Mouse (Mus musculus): ENCODE measurements around the gene Krt25. TPM values are rescaled to one million over a fixed set of nuclear protein-coding genes. Genes with fewer than 3 reads are reported as not detected.

Gene Krt25
- polyA plus RNA-seq, 1 experiment from 2014 or later, result not detected

DNA sequence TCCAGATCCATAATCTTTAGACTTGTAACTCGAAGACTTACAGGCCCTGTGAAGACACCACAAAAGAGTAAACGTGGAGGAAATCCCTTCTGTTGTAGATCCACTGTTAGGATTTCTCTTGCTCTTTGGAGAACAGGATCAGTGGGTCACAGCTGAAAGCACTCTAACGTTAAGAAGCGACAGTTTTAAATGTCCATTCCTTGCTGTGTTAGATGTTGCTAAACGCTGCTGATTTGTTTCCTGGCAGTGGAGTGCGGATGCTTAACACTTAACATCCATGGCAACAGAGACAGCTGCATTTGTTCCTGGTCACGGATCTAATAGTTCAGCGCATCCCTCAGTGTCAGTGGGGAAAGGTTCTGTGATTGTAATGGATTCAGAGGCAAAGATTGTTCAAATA, 6.2 kb downstream of the Krt25 start:
- H3K36me3 ChIP-seq, result no peaks in the 10 kb centered on the region
- H3K27ac ChIP-seq, result no peak overlapping the region
- WGBS, result 46% methylated on average over 8 of the region's 8 CpGs
- no peak overlapping the region for H3K4me3 ChIP-seq (replicated peaks)
- no peak overlapping the region for H3K4me2 ChIP-seq (replicated peaks)
- no peak overlapping the region for H3K9ac ChIP-seq
- ATAC-seq, result no peak
- H3K27me3 ChIP-seq (replicated peaks), result no peaks in the 10 kb centered on the region
- no peaks in the 10 kb centered on the region for H3K9me3 ChIP-seq
- no peaks in the 10 kb centered on the region; the same call in 1 of the 2 replicates for H3K4me1 ChIP-seq (replicated peaks)

DNA sequence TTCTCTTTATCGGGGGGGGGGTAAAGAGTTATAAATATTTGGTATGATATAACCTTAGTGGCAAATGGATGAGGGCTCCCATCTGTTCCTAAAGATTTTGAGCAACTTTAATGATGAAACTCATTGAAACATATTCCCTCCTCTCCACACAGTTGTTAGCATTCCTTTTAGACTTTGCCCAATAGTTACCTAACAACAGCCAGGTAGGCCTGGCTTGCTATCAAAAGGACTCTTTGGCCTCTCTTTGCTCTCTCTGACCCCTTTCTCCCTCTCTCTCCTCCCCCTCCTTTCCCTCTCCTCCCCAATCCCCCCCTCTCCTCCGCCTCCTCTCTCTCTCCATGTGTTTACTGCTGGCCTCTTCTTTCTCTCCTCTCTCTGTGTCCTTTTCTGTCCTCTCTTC, 8.2 kb downstream of the Krt25 start:
- Histone ChIP-seq H3K27ac (no peak overlapping the region), H3K4me3 (replicated peaks) (no peak overlapping the region), H3K4me1 (replicated peaks) (no peaks in the 10 kb centered on the region; the same call in 1 of the 2 replicates), H3K36me3 (no peaks in the 10 kb centered on the region), H3K4me2 (replicated peaks) (no peak overlapping the region), H3K9me3 (no peaks in the 10 kb centered on the region), H3K9ac (no peak overlapping the region), H3K27me3 (replicated peaks) (no peaks in the 10 kb centered on the region)
- ATAC-seq, result no peak
- 72% methylated on average over 2 of the region's 2 CpGs for WGBS

DNA sequence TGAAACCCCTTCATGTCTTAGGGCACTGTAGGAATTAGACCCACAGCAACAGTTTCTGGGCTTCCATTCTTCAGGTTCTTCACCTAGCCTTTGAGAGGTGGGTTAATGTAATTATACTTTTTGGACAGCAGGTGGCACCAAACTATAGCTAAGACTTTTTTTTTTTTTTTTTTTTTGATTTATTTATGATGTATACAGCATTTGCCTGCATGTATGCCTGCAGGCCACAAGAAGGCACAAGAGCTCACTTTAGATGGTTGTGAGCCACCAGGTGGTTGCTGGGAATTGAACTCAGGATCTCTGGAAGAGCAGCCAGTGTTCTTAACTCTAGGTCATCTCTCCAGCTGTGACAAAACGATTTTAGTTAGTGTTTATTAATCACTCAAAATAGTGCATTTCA, 11.9 kb downstream of the Krt25 start:
- ATAC-seq, result no peak
- Histone ChIP-seq H3K4me3 (replicated peaks) (no peak overlapping the region), H3K4me1 (replicated peaks) (no peaks in the 10 kb centered on the region), H3K27me3 (replicated peaks) (no peaks in the 10 kb centered on the region), H3K36me3 (no peaks in the 10 kb centered on the region), H3K27ac (no peak overlapping the region), H3K4me2 (replicated peaks) (no peak overlapping the region), H3K9ac (no peak overlapping the region), H3K9me3 (no peaks in the 10 kb centered on the region)
- WGBS, result 89% methylated on average over 1 of the region's 1 CpGs

DNA sequence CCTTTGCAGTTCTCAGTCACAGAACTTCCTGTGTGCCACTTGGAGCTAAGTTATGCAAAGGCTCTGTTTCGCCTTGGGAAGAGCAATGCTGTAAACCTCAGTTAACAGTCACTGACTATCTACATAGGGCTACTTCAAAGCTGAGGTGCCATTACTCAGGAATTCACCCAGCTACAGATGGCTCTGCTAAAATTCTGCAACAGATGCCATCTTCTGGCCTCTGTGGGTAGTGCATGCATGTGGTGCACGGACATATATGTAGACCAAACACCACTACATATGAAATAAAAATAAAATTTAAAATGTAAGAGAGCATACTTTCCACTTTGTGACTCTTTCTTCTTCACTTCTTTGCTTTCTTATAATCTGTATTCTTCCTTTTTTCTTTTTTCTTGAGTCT, 15.2 kb downstream of the Krt25 start:
- ATAC-seq, result no peak
- Histone ChIP-seq H3K27me3 (replicated peaks) (no peaks in the 10 kb centered on the region), H3K36me3 (no peaks in the 10 kb centered on the region), H3K9me3 (no peaks in the 10 kb centered on the region), H3K4me2 (replicated peaks) (no peak overlapping the region), H3K9ac (no peak overlapping the region), H3K27ac (no peak overlapping the region), H3K4me1 (replicated peaks) (no peaks in the 10 kb centered on the region), H3K4me3 (replicated peaks) (no peak overlapping the region)
- WGBS, result 38% methylated on average over 2 of the region's 2 CpGs

DNA sequence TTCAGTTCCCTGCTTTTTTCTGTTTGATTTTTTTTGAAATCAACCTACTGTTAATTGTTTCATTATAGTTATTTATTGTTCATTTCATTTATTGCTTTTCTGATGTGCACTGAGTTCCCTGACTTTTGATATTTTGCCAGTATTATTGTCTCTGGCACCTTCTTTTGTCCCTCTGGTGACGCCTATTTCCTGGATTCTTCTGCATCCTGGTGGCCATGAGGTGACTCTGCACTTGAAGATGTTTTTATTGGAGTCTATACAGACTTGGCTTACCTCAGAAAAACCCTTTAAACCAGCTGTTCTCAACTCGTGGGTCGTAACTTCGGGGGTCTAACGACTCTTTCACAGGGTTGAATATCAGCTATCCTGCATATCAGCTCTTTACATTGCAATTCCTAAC, 27.7 kb downstream of the Krt25 start:
- H3K4me1 ChIP-seq (replicated peaks), result no peaks in the 10 kb centered on the region
- H3K27me3 ChIP-seq (replicated peaks), result no peaks in the 10 kb centered on the region
- H3K9me3 ChIP-seq, result no peaks in the 10 kb centered on the region
- 44% methylated on average over 5 of the region's 5 CpGs for WGBS
- H3K9ac ChIP-seq, result no peak overlapping the region
- no peak for ATAC-seq
- no peak overlapping the region for H3K27ac ChIP-seq
- no peak overlapping the region for H3K4me3 ChIP-seq (replicated peaks)
- H3K4me2 ChIP-seq (replicated peaks), result no peak overlapping the region
- H3K36me3 ChIP-seq, result no peaks in the 10 kb centered on the region

DNA sequence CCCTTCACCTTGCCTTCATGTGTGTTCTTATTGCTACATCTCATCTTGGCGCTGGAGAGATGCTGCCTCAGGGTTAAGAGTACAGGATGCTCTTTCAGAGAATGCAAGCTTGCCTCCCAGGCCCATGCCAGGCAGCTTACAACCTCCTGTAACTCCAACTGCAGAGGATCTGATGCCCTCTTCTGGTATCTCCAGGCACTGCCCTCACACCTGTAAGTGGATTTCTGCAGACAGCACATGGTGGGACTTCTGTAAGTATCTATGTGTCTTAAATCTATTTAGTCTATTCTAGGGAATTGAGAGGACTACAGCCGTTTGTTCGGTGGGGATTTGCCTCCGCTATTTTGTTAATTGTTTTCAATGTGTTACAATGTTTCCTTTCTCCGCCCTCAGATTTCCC, 29.9 kb downstream of the Krt25 start:
- H3K9ac ChIP-seq, result no peak overlapping the region
- H3K27ac ChIP-seq, result no peak overlapping the region
- H3K27me3 ChIP-seq (replicated peaks), result no peaks in the 10 kb centered on the region
- ATAC-seq, result no peak
- H3K4me1 ChIP-seq (replicated peaks), result no peaks in the 10 kb centered on the region
- 61% methylated on average over 5 of the region's 5 CpGs for WGBS
- no peak overlapping the region for H3K4me3 ChIP-seq (replicated peaks)
- no peaks in the 10 kb centered on the region for H3K36me3 ChIP-seq
- H3K4me2 ChIP-seq (replicated peaks), result no peak overlapping the region
- H3K9me3 ChIP-seq, result no peaks in the 10 kb centered on the region

DNA sequence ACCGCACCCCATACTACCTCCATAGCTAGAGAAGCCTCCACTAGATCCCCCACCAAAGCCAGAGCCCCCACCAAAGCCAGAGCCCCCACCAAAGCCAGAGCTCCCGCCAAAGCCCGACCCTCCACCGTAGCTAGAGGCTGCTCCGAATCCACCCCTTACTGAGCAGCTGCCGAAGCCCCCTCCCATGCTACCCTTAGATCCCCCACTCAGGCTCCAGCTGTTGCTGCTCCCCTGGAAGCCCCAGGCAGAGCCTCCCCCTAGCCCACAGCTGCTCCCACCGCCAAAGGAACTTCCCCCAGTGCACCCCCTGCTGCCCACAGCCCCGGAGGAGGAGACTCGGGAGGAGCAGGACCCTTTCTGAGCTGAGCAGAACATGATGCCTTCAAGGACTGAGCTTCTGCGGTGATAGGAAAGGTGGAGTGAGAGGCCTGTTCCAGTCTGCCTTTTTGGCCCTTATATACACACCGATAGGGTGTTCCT, 37.9 kb downstream of the Krt25 start, which contains the start of gene Krt24:
Gene Krt24 (minus strand): TSS at position 430 of the 480 bp plus-strand sequence.
- Histone ChIP-seq H3K27ac (no peak within 1 kb of the TSS), H3K4me3 (replicated peaks) (no peak within 1 kb of the TSS), H3K36me3 (no peaks in the 10 kb centered on the region), H3K9ac (no peak within 1 kb of the TSS), H3K9me3 (no peaks in the 10 kb centered on the region), H3K4me2 (replicated peaks) (0 out of 2 replicates have a peak within 1 kb of the TSS, but pooled peaks have one; percentile 24), H3K27me3 (replicated peaks) (no peaks in the 10 kb centered on the region), H3K4me1 (replicated peaks) (0 out of 2 replicates have a peak, but pooled peaks cover 2% of the 10 kb centered on the region)
- WGBS, result 38% methylated on average over 11 of the region's 11 CpGs
- no peak for ATAC-seq

DNA sequence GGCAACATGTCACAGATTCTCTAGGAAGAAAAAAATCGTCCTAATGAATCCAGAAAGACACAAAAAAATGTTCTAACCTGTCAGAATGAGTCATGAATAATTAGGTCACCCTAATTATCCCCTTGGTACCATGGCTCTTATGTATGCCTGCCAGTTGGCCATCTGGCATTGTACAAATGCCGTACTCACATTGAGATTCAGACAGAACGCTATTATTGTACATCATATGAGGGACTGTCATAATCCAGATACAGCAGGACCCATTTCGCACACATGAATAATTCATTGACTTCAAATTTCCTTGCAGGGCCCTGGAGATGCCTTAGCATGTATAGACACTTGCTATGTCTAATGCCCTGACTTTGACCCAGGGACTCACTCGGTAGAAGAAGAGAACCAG, 38.7 kb downstream of the Krt25 start:
- H3K27me3 ChIP-seq (replicated peaks), result no peaks in the 10 kb centered on the region
- WGBS, result 82% methylated on average over 5 of the region's 5 CpGs

DNA sequence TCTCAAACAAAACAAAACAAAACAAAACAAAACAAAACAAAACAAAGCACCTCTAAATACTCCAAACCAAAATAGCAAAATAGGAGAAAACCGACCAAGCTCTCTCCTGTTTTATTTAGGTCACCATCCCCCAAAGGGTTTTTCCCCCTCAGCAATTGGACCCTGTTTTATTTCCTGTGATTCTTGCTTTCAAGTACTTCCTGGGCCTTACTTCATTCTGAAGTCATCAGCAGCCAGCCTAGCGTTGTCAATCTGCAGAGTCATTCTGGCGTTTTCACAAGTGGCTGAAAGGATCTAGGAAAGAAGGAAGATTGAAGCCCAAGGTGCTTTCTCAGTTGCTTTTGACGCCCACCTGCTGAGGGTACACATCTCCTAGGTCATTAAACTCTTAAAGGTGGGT, 39.4 kb downstream of the Krt25 start:
- 0 out of 2 replicates have a peak, but pooled peaks cover 2% of the 10 kb centered on the region for H3K4me1 ChIP-seq (replicated peaks)
- ATAC-seq, result no peak
- no peak overlapping the region for H3K9ac ChIP-seq
- no peak overlapping the region for H3K4me2 ChIP-seq (replicated peaks)
- H3K27me3 ChIP-seq (replicated peaks), result no peaks in the 10 kb centered on the region
- H3K27ac ChIP-seq, result no peak overlapping the region
- H3K4me3 ChIP-seq (replicated peaks), result no peak overlapping the region
- no peaks in the 10 kb centered on the region for H3K36me3 ChIP-seq
- 53% methylated on average over 4 of the region's 4 CpGs for WGBS
- H3K9me3 ChIP-seq, result no peaks in the 10 kb centered on the region

More for the DNA sequence above, 38.7 kb downstream of the Krt25 start:
- Histone ChIP-seq H3K9ac (no peak overlapping the region), H3K9me3 (no peaks in the 10 kb centered on the region), H3K36me3 (no peaks in the 10 kb centered on the region), H3K27ac (no peak overlapping the region), H3K4me1 (replicated peaks) (0 out of 2 replicates have a peak, but pooled peaks cover 2% of the 10 kb centered on the region), H3K4me3 (replicated peaks) (no peak overlapping the region), H3K4me2 (replicated peaks) (no peak overlapping the region)
- ATAC-seq, result no peak

DNA sequence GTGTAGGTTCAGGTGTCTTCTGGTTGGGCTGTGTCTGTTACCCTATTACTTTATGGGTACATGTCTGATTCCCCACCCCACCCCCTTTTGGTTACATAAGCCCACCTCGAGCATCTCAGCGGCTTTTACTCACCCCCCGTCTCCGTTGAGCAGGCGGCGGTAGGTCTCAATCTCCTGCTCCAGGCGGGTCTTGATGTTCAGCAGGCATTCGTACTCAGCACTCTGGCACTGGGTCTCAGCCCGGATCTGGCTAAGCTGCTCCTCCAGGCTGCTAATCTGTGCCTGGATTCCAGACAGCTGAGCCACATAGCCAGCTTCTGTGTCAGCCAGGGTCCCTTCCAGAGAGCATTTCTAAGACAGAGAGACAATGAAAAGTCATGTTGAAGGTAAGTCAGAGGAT, 41.6 kb downstream of the Krt25 start:
- Histone ChIP-seq H3K27ac (no peak overlapping the region), H3K9me3 (no peaks in the 10 kb centered on the region), H3K9ac (no peak overlapping the region), H3K27me3 (replicated peaks) (no peaks in the 10 kb centered on the region), H3K4me2 (replicated peaks) (no peak overlapping the region), H3K4me3 (replicated peaks) (no peak overlapping the region), H3K36me3 (no peaks in the 10 kb centered on the region), H3K4me1 (replicated peaks) (0 out of 2 replicates have a peak, but pooled peaks cover 2% of the 10 kb centered on the region)
- no peak for ATAC-seq
- WGBS, result 78% methylated on average over 9 of the region's 9 CpGs

DNA sequence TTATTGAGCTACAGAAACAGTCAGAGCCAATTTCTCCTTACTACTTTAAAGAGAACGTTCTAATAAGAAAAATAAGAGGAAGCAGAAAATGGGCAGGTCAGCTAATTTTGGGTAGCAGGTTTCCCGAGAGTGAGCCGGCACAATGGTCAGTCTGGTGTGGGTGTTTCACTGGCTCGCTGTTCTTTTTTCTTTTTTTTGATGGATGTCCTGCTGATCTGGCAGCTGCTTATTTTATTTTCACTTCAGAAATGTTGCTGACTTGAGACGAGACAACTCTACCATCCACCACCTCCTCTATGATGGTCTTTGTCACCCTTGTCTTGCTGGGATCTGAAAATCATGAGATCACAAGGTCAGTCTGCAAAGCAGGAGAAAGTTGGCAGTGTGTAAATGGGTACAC, 42.8 kb downstream of the Krt25 start:
- Histone ChIP-seq H3K9ac (no peak overlapping the region), H3K27ac (no peak overlapping the region), H3K4me1 (replicated peaks) (0 out of 2 replicates have a peak, but pooled peaks cover 2% of the 10 kb centered on the region), H3K9me3 (no peaks in the 10 kb centered on the region), H3K4me3 (replicated peaks) (no peak overlapping the region), H3K4me2 (replicated peaks) (no peak overlapping the region), H3K36me3 (no peaks in the 10 kb centered on the region), H3K27me3 (replicated peaks) (no peaks in the 10 kb centered on the region)
- ATAC-seq, result no peak
- 62% methylated on average over 5 of the region's 5 CpGs for WGBS

DNA sequence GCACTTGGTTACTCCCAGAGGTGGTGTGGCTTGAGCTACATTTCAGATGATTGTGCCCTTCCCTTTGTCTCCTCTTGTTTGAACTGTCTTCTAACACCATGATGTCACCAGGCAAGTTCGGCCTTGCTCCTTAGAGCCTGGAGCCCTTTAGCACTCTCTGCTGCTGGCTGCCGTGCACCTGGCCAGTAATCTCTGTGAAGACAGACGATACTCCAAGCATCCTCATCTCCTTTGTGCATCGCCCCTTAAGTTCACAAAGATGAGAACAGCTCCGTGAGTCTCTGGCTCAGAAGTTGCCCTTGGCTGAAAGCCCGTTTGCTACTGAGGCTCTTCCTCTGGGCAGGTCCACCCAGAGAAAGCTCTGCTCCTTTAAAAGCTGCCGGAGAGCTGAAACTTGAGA, 46.0 kb downstream of the Krt25 start:
- no peaks in the 10 kb centered on the region for H3K4me1 ChIP-seq (replicated peaks)
- H3K27me3 ChIP-seq (replicated peaks), result no peaks in the 10 kb centered on the region
- H3K4me3 ChIP-seq (replicated peaks), result no peak overlapping the region
- no peak overlapping the region for H3K9ac ChIP-seq
- H3K27ac ChIP-seq, result no peak overlapping the region
- H3K9me3 ChIP-seq, result no peaks in the 10 kb centered on the region
- ATAC-seq, result no peak
- 42% methylated on average over 7 of the region's 7 CpGs for WGBS
- H3K36me3 ChIP-seq, result no peaks in the 10 kb centered on the region
- no peak overlapping the region for H3K4me2 ChIP-seq (replicated peaks)

DNA sequence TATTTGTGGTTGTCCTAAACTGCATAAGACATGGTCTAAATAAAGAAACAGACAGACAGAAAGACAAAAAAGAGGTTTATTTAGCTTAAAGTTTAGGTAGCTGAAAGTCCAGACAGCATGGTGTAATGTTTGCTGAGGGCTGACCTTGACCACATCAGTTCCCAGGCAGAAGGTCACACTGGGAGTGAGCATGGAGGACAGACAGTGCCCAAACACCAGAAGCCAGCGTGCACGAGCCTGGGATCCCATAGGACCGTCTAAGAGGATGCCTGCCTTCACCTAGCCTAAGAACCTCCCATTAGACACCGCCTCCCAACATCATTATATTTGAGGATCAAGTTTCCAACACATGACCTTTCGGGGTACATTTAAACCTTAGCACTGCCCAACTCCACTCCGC, 47.1 kb downstream of the Krt25 start:
- WGBS, result 79% methylated on average over 6 of the region's 6 CpGs
- no peaks in the 10 kb centered on the region for H3K36me3 ChIP-seq
- no peaks in the 10 kb centered on the region for H3K4me1 ChIP-seq (replicated peaks)
- no peak overlapping the region for H3K4me2 ChIP-seq (replicated peaks)
- no peak for ATAC-seq
- H3K9ac ChIP-seq, result no peak overlapping the region
- no peaks in the 10 kb centered on the region for H3K9me3 ChIP-seq
- no peak overlapping the region for H3K27ac ChIP-seq
- H3K27me3 ChIP-seq (replicated peaks), result no peaks in the 10 kb centered on the region
- no peak overlapping the region for H3K4me3 ChIP-seq (replicated peaks)
